Mouse (Mus musculus) limb, embryonic 14.5 days (tissue): ENCODE measurements around the gene Fam131c. TPM values are rescaled to one million over a fixed set of nuclear protein-coding genes. Genes with fewer than 3 reads are reported as not detected.

Source experiments
- ATAC-seq: fragments of 200-750 bp; cut with Nextera tagmentation; 2 replicates; pipeline ENCODE4 v1.8.0; 2017; ENCODE audit warnings: low read depth, moderate number of reproducible peaks, moderate TSS enrichment; ENCODE audit not compliant: low FRiP score
- DNase-seq: peaks from one replicate; pipeline ENCODE4 v3.0.0-alpha.2; 2015; ENCODE audit warnings: low spot score
- H3K27ac ChIP-seq: fragments of 300-500 bp; sonication (generic); replicated peaks from 2 replicates; pipeline ENCODE4 v1.5.1; 2014; ENCODE audit warnings: low read depth, mild to moderate bottlenecking, low read length, moderate library complexity, mixed read lengths
- H3K27me3 ChIP-seq: fragments of 300-500 bp; sonication (generic); 2 replicates; pipeline ENCODE4 v1.6.1; 2014; ENCODE audit warnings: low read length, mixed read lengths; ENCODE audit not compliant: control insufficient read depth, insufficient read depth
- H3K36me3 ChIP-seq: fragments of 300-500 bp; sonication (generic); 2 replicates; pipeline ENCODE4 v1.6.1; 2014; ENCODE audit warnings: mild to moderate bottlenecking, low read length, moderate library complexity, mixed read lengths; ENCODE audit not compliant: control insufficient read depth, insufficient read depth
- H3K4me1 ChIP-seq: fragments of 300-500 bp; sonication (generic); 2 replicates; pipeline ENCODE4 v1.6.1; 2014; ENCODE audit warnings: antibody characterized with exemption, low read length, mixed read lengths; ENCODE audit not compliant: control insufficient read depth, insufficient read depth
- H3K4me2 ChIP-seq: fragments of 300-500 bp; sonication (generic); replicated peaks from 2 replicates; pipeline ENCODE4 v1.6.1; 2014; ENCODE audit warnings: low read depth, mild to moderate bottlenecking, low read length, moderate library complexity; ENCODE audit not compliant: severe bottlenecking
- H3K4me3 ChIP-seq: fragments of 300-500 bp; sonication (generic); replicated peaks from 2 replicates; pipeline ENCODE4 v1.5.1; 2014; ENCODE audit warnings: low read length
- H3K9ac ChIP-seq: fragments of 300-500 bp; sonication (generic); 2 replicates; pipeline ENCODE4 v1.6.1; 2014; ENCODE audit warnings: mild to moderate bottlenecking, low read depth, low read length, moderate library complexity; ENCODE audit not compliant: severe bottlenecking
- H3K9me3 ChIP-seq: fragments of 300-500 bp; sonication (generic); 2 replicates; pipeline ENCODE4 v1.6.1; 2016; ENCODE audit warnings: low read length; ENCODE audit not compliant: control insufficient read depth
- POLR2A ChIP-seq: fragments of 200-500 bp; IDR thresholded peaks from 2 replicates; pipeline ENCODE4 v1.8.0; 2012; ENCODE audit warnings: inconsistent platforms, mild to moderate bottlenecking, moderate library complexity, borderline replicate concordance; ENCODE audit not compliant: insufficient read depth, insufficient read length; ENCODE audit errors: extremely low read depth
- WGBS: fragments of 180-500 bp; shearing (Covaris S2); extraction: QIAGEN DNeasy Blood & Tissue Kit; methylation state at CpG from one replicate; pipeline ENCODE4 v1.1.7; 2014; 5-methylcytosine and 5-hydroxymethylcytosine counted together
- polyA plus RNA-seq, 2 experiments: library from polyadenylated mRNA; depleted of rRNA in 1 of 2; stranded (reverse) in 1 of 2; unstranded in 1 of 2; fragments of >200 nt; fragmentation: Nextera tagmentation in 1 of 2; extraction: Ambion mirVana in 1 of 2; gene quantifications; 2 replicates each; pipeline versions ENCODE4 v1.2.1 to v1.2.3; 2012 to 2014

The Fam131c gene
- polyA plus RNA-seq, 2 experiments: 1.2 to 1.6 TPM

GRCm38 (mm10) chr4:141389366-141390150 lies 21.5 kb downstream of the Fam131c start:
- no peak overlapping the region for H3K4me3 ChIP-seq
- H3K4me1 ChIP-seq: peaks cover 2% of the 10 kb centered on the region; the same call in 1 of the 2 replicates
- DNase-seq (no peak), ATAC-seq (no peak)
- H3K9ac ChIP-seq: no peak overlapping the region
- TF ChIP-seq POLR2A: no peak
- no peaks in the 10 kb centered on the region for H3K36me3 ChIP-seq
- H3K4me2 ChIP-seq: no peak overlapping the region
- no peaks in the 10 kb centered on the region for H3K9me3 ChIP-seq
- peaks cover 3% of the 10 kb centered on the region; the same call in 1 of the 2 replicates for H3K27me3 ChIP-seq
- no peak overlapping the region for H3K27ac ChIP-seq
- 59% methylated on average over 18 of the region's 18 CpGs for WGBS

DNA sequence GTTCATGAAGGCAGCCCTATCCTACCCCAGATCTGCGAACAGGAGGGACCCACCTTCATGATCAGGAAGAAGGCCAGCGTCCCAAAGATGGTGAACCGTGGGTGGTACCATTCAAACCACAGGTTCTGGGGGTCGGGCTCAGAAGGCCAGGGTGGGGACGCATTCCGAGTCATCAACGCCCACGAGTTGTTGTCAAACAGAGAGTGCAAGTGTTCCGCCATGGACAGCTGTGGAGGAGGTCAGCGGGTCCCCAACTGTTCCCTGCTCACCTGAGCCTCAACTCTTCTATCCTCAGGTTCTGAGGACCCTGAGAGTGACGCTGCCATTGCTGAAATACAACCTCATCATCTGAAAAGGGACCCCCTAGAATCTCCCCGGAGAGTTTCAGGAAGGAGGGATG lies 23.3 kb downstream of the Fam131c start:
- H3K4me1 ChIP-seq: peaks cover 7% of the 10 kb centered on the region
- no peaks in the 10 kb centered on the region for H3K9me3 ChIP-seq
- H3K27me3 ChIP-seq: no peaks in the 10 kb centered on the region
- WGBS: 82% methylated on average over 12 of the region's 12 CpGs
- H3K4me3 ChIP-seq: no peak overlapping the region
- H3K9ac ChIP-seq: no peak overlapping the region
- ATAC-seq: no peak
- no peak for TF ChIP-seq POLR2A
- no peaks in the 10 kb centered on the region for H3K36me3 ChIP-seq
- no peak overlapping the region for H3K27ac ChIP-seq
- no peak for DNase-seq
- H3K4me2 ChIP-seq: no peak overlapping the region

DNA sequence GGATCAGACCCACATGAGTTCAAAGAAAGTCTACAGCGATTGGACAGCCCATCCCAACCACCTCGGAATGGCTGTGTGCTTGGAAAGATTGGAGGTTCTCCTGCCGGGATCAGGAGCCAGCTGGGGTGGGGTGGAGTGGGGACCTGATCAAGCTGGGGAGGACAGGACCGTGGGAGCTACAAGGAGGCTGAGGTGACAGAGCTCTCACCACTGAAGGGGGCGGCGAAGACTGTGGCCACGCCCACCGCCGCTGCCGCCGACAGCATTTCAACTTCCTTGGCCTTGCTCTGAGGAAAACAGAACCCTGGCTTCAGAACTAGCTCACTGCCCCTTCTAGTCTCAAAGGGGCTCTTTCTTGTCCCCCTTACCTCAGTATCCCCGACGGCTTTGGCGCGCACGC lies 26.7 kb downstream of the Fam131c start:
- H3K27me3 ChIP-seq: no peaks in the 10 kb centered on the region
- H3K4me3 ChIP-seq: no peak overlapping the region
- ATAC-seq (no peak), DNase-seq (no peak)
- TF ChIP-seq POLR2A: no peak
- no peaks in the 10 kb centered on the region for H3K9me3 ChIP-seq
- H3K36me3 ChIP-seq: no peaks in the 10 kb centered on the region
- WGBS: 16% methylated on average over 16 of the region's 16 CpGs
- H3K4me2 ChIP-seq: peak overlapping the region; percentile 23; the same call in 1 of the 2 replicates
- peaks cover 5% of the 10 kb centered on the region for H3K4me1 ChIP-seq
- H3K27ac ChIP-seq: no peak overlapping the region
- no peak overlapping the region for H3K9ac ChIP-seq

GRCm38 (mm10) chr4:141397861-141398260 lies 29.8 kb downstream of the Fam131c start:
- no peak for TF ChIP-seq POLR2A
- no peak overlapping the region for H3K4me2 ChIP-seq
- no peak for DNase-seq
- no peak overlapping the region for H3K9ac ChIP-seq
- H3K4me1 ChIP-seq: peaks cover 5% of the 10 kb centered on the region
- no peaks in the 10 kb centered on the region for H3K36me3 ChIP-seq
- WGBS: 75% methylated on average over 11 of the region's 12 CpGs
- no peak for ATAC-seq
- H3K27ac ChIP-seq: no peak overlapping the region
- H3K4me3 ChIP-seq: no peak overlapping the region
- no peaks in the 10 kb centered on the region for H3K9me3 ChIP-seq
- no peaks in the 10 kb centered on the region for H3K27me3 ChIP-seq

DNA sequence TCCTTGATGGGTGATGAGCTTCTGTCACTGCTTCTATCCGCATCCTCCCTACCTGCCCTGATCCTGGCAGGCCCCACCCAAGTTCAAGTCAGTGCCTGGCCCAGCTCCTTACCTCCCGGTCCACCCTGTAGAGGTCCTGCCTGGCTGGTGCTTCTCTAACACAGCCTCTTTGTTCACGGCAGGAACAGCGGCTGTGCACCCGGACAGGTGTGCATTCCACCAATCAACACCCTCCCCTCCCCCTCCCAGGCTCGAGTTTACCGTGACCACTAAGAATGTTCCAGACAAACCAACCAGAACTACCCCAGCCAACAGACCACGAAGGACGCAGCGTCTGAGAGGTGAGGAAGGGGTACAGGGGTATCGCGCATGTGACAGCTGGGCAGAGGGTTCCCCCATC lies 30.5 kb downstream of the Fam131c start, which contains the start of gene Clcnka:
Clcnka (minus strand) TSS at position 180 of the 400 bp plus-strand sequence.
- H3K9me3 ChIP-seq: no peaks in the 10 kb centered on the region
- H3K9ac ChIP-seq: no peak within 1 kb of the TSS
- H3K27ac ChIP-seq: no peak within 1 kb of the TSS
- TF ChIP-seq POLR2A: no peak
- H3K4me1 ChIP-seq: peaks cover 5% of the 10 kb centered on the region
- H3K27me3 ChIP-seq: no peaks in the 10 kb centered on the region
- no peak for DNase-seq
- no peak for ATAC-seq
- no peak within 1 kb of the TSS for H3K4me2 ChIP-seq
- no peaks in the 10 kb centered on the region for H3K36me3 ChIP-seq
- H3K4me3 ChIP-seq: no peak within 1 kb of the TSS
- 42% methylated on average over 12 of the region's 12 CpGs for WGBS
